Mouse (Mus musculus) limb, embryonic 12.5 days (tissue): Measurements from ENCODE around the gene Gm28041. TPM values are rescaled to one million over a fixed set of nuclear protein-coding genes. Genes with fewer than 3 reads are reported as not detected.
"Not testable (repeated sequence)": the region's sequence is repeated elsewhere in the genome, so short reads cannot be mapped to it uniquely, and the experiment has no call there.

Experiments
- ATAC-seq: fragments of 200-750 bp; cut with Nextera tagmentation; 2 replicates; pipeline ENCODE4 v1.8.0; 2017; ENCODE audit warnings: low read depth, moderate TSS enrichment; ENCODE audit not compliant: insufficient number of reproducible peaks, insufficient read depth, low FRiP score, low TSS enrichment
- H3K27ac ChIP-seq: fragments of 300-500 bp; sonication (generic); 2 replicates; pipeline ENCODE4 v1.5.1; 2016; ENCODE audit warnings: mild to moderate bottlenecking, moderate library complexity
- H3K27me3 ChIP-seq: fragments of 300-500 bp; sonication (generic); 2 replicates; pipeline ENCODE4 v1.6.1; 2016; ENCODE audit warnings: mild to moderate bottlenecking, moderate library complexity
- H3K36me3 ChIP-seq: fragments of 300-500 bp; sonication (generic); 2 replicates; pipeline ENCODE4 v1.6.1; 2016; ENCODE audit warnings: mild to moderate bottlenecking, moderate library complexity
- H3K4me1 ChIP-seq: fragments of 300-500 bp; sonication (generic); replicated peaks from 2 replicates; pipeline ENCODE4 v1.6.1; 2016
- H3K4me2 ChIP-seq: fragments of 300-500 bp; sonication (generic); 2 replicates; pipeline ENCODE4 v1.6.1; 2016; ENCODE audit warnings: mild to moderate bottlenecking, moderate library complexity
- H3K4me3 ChIP-seq: fragments of 300-500 bp; sonication (generic); replicated peaks from 2 replicates; pipeline ENCODE4 v1.5.1; 2016; ENCODE audit warnings: mild to moderate bottlenecking
- H3K9ac ChIP-seq: fragments of 300-500 bp; sonication (generic); replicated peaks from 2 replicates; pipeline ENCODE4 v1.6.1; 2016; ENCODE audit warnings: mild to moderate bottlenecking, moderate library complexity
- H3K9me3 ChIP-seq: fragments of 300-500 bp; sonication (generic); 2 replicates; pipeline ENCODE4 v1.6.1; 2016; ENCODE audit warnings: mild to moderate bottlenecking, moderate library complexity
- WGBS: fragments of 180-500 bp; shearing (Covaris S2); methylation state at CpG from one replicate; pipeline ENCODE4 v1.1.7; 2016; 5-methylcytosine and 5-hydroxymethylcytosine counted together
- polyA plus RNA-seq: library from polyadenylated mRNA; unstranded; fragments of >200 nt; fragmentation: Nextera tagmentation; extraction: Ambion mirVana; gene quantifications from 2 replicates; pipeline ENCODE4 v1.2.1, GENCODE M21; 2016

Gene Gm28041
- polyA plus RNA-seq = not detected in 2 replicates

DNA sequence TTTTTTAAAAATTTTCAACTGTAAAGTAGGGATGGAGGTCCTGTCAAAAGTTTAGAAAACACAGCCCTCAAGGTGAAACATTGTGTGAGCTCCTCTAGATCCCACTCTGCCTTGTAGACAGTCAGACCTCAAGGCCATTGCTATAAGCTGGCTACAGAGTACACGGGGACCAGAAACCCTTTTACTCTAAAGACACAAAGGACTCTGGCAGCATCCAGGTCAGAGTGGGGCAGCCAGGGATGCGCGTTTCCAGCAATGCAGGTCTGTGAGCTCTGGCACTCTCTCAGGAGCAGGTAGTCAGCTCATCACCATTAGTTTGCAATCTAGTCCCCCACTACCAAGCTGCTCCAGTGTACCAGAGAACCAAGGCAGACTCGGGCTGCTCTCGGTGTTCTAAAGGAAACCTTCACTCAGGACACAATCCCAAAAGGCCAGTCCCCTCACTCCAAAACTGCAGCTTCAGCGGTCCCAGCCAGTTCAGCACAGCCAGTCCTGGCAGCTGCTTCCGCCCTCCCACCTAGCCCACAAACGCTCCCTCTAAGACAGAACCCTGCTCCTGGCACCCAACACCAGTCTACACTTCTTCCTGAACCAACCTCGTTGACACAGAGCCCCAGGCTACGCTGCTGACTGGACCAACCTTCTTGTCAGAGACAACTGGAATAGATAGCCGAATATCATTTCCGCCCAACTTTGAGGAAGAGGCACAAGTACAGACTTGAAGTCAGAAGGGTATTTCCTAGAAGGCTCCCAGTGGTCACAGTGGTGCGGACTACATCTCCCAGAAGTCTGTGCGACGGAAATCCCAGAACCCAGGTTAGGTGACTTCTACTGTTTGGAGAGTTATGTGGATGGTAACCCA is at the start of gene Gm28041, which contains the start of gene Zfp456:
Gm28041 (minus strand) TSS at position 684 of the 862 bp plus-strand sequence.
Zfp456 (minus strand) TSS at position 761 of the 862 bp plus-strand sequence.
- H3K4me3 ChIP-seq = peak within 1 kb of the TSS; percentile 46
- not testable (repeated sequence) for H3K36me3 ChIP-seq, H3K9me3 ChIP-seq, H3K27me3 ChIP-seq, H3K27ac ChIP-seq, H3K4me1 ChIP-seq
- WGBS = 22% methylated on average over 13 of the region's 15 CpGs
- peak; percentile 89 for ATAC-seq
- peak within 1 kb of the TSS; percentile 42; the same call in 1 of the 2 replicates for H3K9ac ChIP-seq
- peak within 1 kb of the TSS; percentile 58 for H3K4me2 ChIP-seq

DNA sequence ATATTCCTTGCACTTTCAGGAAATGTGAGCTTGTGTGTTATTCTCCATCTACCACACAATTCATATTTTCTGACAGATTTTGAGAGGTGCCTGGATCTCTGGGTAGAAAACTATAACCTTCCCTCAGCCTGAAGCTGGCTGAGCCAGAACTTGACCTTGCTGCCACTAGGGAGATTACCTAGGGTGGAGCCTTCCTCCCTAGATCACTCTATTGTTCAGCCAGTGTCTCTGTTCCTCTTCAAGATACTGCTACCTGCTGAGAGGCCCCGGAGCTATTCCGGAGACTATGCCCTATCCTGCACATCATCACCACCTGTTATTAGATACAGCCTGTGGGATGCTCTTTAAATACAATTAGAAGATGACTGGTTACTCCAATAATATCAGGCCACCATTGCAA is 47.0 kb upstream of the Gm28041 start:
- H3K9ac ChIP-seq, H3K4me2 ChIP-seq, H3K27me3 ChIP-seq, H3K9me3 ChIP-seq, H3K36me3 ChIP-seq, ATAC-seq, H3K27ac ChIP-seq, H3K4me1 ChIP-seq, H3K4me3 ChIP-seq: not testable (repeated sequence)
- WGBS = 96% methylated on average over 2 of the region's 2 CpGs

DNA sequence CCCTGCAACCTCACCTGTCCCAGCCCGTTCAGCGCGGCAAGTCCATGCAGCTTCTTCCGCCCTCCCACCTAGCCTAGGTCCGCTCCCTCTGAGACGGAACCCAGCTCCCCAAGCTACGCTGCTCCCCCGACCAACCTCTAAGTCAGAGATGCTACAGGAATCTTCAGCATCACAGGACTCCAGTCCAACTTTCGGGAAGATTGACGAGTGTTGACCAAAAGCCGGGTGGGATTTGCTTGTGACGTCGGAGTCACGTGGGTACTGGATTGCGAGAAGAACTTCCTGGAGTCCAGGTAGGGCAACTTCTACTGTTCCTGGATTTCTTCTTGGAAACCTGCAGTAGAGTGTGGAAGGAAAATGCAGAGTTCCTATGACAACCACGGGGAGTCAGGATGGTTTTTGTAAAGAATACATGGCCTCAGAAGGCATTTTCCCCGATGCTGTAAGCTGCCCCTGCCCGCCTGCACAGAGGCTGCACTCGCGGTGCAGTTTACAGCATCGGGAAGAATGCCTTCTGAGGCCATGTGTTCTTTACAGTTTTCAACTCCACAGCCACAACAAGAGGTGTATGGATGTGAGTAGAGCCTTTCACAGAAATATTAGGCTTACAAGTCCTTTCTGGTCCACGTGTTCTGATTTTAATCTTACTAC is 45.8 kb upstream of the Gm28041 start, which contains the start of gene Zfp459:
Zfp459 (minus strand) TSS at position 212 of the 651 bp plus-strand sequence.
- H3K9me3 ChIP-seq = no peaks in the 10 kb centered on the region
- H3K9ac ChIP-seq = peak within 1 kb of the TSS; percentile 67
- no peaks in the 10 kb centered on the region for H3K27me3 ChIP-seq
- H3K4me2 ChIP-seq = peak within 1 kb of the TSS; percentile 83
- H3K4me1 ChIP-seq = peaks cover 4% of the 10 kb centered on the region
- peak; percentile 83 for ATAC-seq
- H3K36me3 ChIP-seq = no peaks in the 10 kb centered on the region
- no peak within 1 kb of the TSS for H3K27ac ChIP-seq
- peak within 1 kb of the TSS; percentile 58 for H3K4me3 ChIP-seq
- 3% methylated on average over 22 of the region's 22 CpGs for WGBS

DNA sequence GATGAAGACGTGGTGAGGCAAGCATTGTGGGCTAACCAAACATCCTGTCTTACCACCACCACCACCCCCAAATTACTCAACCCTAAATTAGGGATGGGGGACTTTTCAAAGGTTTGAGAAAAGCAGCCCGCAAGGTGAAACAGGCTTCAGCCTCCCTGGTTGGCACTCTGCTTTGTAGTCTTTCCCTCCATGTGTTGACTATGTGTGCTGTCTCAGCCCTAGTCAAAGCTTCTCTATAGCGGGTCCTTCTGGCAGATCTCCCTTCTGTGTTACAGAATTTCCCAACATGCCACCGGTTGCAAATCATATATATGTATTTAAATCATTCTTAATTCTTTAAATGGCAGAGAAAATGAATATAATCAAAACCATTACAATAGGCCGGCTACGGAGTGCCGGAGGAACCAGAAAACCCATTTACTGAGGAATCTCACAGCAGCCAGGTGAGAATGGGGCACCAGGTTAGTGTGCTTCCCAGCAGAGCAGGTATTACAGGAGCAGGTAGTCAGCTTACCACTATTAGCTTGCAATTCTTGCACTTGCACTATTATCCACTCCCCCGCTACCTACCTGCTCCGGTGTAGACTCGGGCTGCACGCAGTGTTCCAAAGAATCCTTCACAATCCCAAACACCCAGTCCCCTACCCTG is 45.1 kb upstream of the Gm28041 start:
- H3K27me3 ChIP-seq = no peaks in the 10 kb centered on the region
- H3K4me2 ChIP-seq = peak overlapping the region; percentile 83
- peaks cover 4% of the 10 kb centered on the region for H3K4me1 ChIP-seq
- H3K27ac ChIP-seq = no peak overlapping the region
- H3K9ac ChIP-seq = peak overlapping the region; percentile 67
- no peaks in the 10 kb centered on the region for H3K36me3 ChIP-seq
- peak overlapping the region; percentile 58 for H3K4me3 ChIP-seq
- no peaks in the 10 kb centered on the region for H3K9me3 ChIP-seq
- WGBS = 36% methylated on average over 11 of the region's 11 CpGs
- no peak; the same call in 1 of the 2 replicates for ATAC-seq

DNA sequence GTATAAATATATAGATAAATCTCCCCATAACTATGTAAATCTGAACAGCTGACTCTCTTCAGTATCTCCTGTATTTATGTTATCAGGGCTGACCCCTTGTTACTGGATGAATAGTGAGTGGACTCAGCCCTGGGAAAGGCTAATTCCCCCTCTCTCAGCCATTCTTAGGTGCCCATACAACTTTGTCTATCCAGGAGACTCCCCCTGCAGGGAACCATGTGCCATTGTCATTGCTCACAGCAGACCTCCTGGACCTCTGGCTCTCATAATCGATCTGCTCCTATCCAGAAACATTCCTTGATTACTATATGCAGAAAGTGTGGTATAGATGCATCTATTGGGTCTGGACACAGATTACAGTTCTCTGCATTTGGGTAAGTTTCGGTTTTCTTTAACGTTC is 41.3 kb upstream of the Gm28041 start:
- Histone ChIP-seq H3K4me1 (peaks cover 4% of the 10 kb centered on the region), H3K36me3 (no peaks in the 10 kb centered on the region), H3K9ac (no peak overlapping the region), H3K4me2 (no peak overlapping the region), H3K4me3 (no peak overlapping the region), H3K27me3 (no peaks in the 10 kb centered on the region), H3K27ac (no peak overlapping the region), H3K9me3 (no peaks in the 10 kb centered on the region)
- 88% methylated on average over 3 of the region's 3 CpGs for WGBS
- no peak for ATAC-seq

DNA sequence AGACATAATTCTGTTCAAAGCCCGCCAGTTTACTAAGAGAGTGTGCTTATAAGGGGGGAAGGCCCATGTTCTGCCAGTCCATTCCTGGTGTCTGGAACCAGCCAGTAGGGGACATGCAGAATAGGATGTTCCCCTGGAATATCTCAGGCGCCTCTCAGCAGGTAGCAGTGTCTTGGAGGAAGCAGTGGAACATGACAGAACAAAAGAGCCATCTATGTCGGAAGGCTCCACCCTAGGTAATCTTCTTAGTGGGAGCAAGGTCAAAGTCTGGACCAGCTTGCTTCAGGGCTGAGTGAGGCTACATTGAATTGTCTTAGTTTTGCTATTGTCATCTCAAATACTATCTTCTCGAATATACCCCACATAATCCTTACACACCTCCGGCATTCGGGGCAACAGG is 40.2 kb upstream of the Gm28041 start:
- Histone ChIP-seq H3K4me3 (no peak overlapping the region), H3K9me3 (no peaks in the 10 kb centered on the region), H3K4me1 (peaks cover 2% of the 10 kb centered on the region), H3K4me2 (no peak overlapping the region), H3K36me3 (no peaks in the 10 kb centered on the region), H3K27me3 (no peaks in the 10 kb centered on the region), H3K9ac (no peak overlapping the region), H3K27ac (no peak overlapping the region)
- 89% methylated on average over 6 of the region's 6 CpGs for WGBS
- no peak for ATAC-seq

DNA sequence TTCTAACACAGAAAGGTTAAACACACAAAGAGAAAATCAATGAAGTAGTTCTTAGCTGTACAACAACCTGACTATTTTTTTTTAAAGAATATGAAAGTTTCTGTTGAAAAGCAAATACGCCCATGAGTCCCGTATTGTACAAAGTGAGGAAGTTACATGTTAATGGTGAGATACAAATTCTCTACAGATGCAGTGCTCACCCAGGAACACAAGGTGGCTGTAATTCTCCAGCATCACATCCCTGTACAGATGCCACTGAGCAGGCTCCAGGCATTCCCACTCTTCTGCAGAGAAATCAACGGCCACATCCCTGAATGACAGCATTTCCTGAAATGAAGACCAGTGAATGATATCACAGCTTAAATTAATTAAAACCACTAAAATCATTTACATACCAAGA is 38.1 kb upstream of the Gm28041 start:
- 78% methylated on average over 3 of the region's 3 CpGs for WGBS
- not testable (repeated sequence) for ATAC-seq, H3K4me2 ChIP-seq

DNA sequence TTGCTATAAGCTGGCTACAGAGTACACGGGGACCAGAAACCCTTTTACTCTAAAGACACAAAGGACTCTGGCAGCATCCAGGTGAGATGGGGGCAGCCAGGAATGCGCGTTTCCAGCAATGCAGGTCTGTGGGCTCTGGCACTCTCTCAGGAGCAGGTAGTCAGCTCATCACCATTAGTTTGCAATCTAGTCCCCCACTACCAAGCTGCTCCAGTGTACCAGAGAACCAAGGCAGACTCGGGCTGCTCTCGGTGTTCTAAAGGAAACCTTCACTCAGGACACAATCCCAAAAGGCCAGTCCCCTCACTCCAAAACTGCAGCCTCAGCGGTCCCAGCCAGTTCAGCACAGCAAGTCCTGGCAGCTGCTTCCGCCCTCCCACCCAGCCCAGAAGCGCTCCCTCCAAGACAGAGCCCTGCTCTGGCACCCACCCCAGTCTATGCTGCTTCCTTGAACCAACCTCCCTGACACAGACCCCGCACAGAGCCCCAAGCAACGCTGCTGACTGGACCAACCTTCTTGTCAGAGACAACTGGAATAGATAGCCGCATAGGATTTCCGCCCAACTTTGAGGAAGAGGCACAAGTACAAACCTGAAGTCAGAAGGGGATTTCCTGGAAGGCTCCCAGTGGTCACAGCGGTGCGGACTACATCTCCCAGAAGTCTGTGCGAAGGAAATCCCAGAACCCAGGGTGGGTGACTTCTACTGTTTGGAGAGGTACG is 23.8 kb upstream of the Gm28041 start, which contains the start of gene Zfp429:
Zfp429 (minus strand) TSS at position 637 of the 721 bp plus-strand sequence.
- not testable (repeated sequence) for H3K9me3 ChIP-seq, H3K27ac ChIP-seq, H3K36me3 ChIP-seq, H3K27me3 ChIP-seq, H3K4me1 ChIP-seq
- Histone ChIP-seq H3K4me3 (peak within 1 kb of the TSS; percentile 53), H3K9ac (peak within 1 kb of the TSS; percentile 44), H3K4me2 (peak within 1 kb of the TSS; percentile 55)
- ATAC-seq = peak; percentile 96
- 2% methylated on average over 16 of the region's 16 CpGs for WGBS

More for the DNA sequence above, 38.1 kb upstream of the Gm28041 start:
- H3K27ac ChIP-seq, H3K27me3 ChIP-seq, H3K36me3 ChIP-seq, H3K9ac ChIP-seq, H3K4me3 ChIP-seq, H3K4me1 ChIP-seq, H3K9me3 ChIP-seq: not testable (repeated sequence)

DNA sequence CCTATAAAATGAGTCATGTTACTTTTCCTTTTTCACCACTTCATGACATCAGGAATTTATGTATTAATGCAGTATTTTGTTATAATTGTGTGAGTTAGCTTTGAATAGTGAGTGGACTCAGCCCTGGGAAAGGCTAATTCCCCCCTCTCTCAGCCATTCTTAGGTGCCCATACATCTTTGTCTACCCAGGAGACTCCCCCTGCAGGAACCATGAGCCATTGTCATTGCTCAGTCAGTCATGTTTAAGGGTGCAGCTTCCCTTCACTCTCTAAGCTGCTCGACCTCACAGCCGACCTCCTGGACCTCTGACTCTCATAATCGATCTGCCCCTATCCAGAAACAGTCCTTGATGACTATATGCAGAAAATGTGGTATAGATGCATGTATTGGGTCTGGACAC is 722 bp upstream of the Gm28041 start:
- not testable (repeated sequence) for H3K9ac ChIP-seq, H3K9me3 ChIP-seq, H3K27ac ChIP-seq, ATAC-seq, H3K36me3 ChIP-seq, H3K4me2 ChIP-seq, H3K27me3 ChIP-seq, H3K4me3 ChIP-seq, H3K4me1 ChIP-seq
- WGBS = 83% methylated on average over 3 of the region's 3 CpGs

DNA sequence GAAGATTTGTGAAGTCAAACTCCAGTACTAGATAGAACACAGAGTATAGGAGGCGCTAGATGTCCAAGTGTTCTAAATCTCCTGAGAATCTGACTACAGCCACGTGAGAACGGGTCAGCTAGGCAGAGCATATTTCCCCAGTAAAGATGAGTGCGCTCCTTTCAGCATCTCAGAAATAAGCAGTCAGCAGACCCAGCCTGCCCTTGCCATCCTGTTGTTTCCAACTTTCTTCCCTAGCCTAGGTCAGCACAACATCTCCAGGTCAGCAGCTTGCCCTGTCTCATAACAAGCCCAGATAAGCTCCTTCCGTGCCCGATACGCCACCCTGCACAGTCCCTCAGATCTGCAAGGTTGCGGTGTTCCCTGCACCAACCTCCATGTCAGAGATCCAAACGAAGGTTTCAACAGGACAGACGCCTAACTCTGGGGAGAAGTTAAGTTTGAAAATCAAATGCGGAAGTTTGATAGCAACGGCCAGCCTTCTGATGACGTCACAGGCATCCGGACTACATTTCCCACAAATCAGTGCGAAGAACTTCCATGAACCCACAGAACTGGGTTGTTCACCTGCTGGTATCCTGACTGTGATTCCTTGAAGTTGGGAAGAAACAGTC is 15.3 kb downstream of the Gm28041 start, which contains the start of the genes Gm28044 and Zfp953:
Gm28044 (minus strand) TSS at position 406 of the 614 bp plus-strand sequence.
Zfp953 (minus strand) TSS at position 475 of the 614 bp plus-strand sequence.
- H3K27me3 ChIP-seq = no peaks in the 10 kb centered on the region
- peak within 1 kb of the TSS; percentile 57 for H3K9ac ChIP-seq
- no peak within 1 kb of the TSS for H3K27ac ChIP-seq
- peak; percentile 87 for ATAC-seq
- no peaks in the 10 kb centered on the region for H3K36me3 ChIP-seq
- H3K4me1 ChIP-seq = no peaks in the 10 kb centered on the region
- WGBS = under 1% methylated on average over 15 of the region's 15 CpGs
- peak within 1 kb of the TSS; percentile 68 for H3K4me2 ChIP-seq
- peak within 1 kb of the TSS; percentile 58 for H3K4me3 ChIP-seq
- no peaks in the 10 kb centered on the region for H3K9me3 ChIP-seq
